Mouse (Mus musculus) mouse embryonic stem cell (cell line): Measurements from ENCODE around the gene Kcnb1.

Experiments
- in situ Hi-C, 2 experiments: fragments of 300-500 bp; cut with MboI; formaldehyde crosslinking; loops; 1 replicate in 1 of 2; 3 replicates in 1 of 2; pipeline ENCODE4 v1.14.3; 2019 to 2020; ENCODE audit warnings: low sequenced_read_pairs in 2 of 2, low pct_unique_long_range_greater_than_20kb in 1 of 2, mixed read lengths in 1 of 2; ENCODE audit not compliant: unreplicated experiment in 1 of 2

Gene Kcnb1

GRCm38 (mm10) chr2:167181096-167181495 lies 8.9 kb downstream of the Kcnb1 start:
- in situ Hi-C loops: no loop called here

- in situ Hi-C loops: no loop called here
These were observed 10.7 kb downstream of the Kcnb1 start for GRCm38 (mm10) chr2:167179301-167179700.

DNA sequence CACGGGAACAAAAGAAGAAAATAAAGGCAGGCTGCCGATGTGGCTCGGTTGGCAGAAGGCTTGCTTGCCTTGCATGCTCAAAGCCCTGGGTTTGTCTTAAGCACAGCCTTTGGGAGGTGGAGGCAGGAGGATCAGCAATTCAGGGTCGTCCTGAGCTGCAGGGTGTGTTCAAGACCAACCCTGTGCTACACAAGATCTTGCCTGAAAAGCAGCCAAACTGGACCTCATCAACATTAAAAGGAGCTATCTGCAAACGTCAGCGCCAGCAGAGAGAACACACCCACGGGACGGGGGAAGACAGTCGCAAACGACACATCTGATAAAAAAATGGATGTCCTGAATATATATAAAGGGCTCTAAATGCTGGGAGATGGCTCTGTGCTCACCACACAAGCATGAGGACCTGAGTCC lies 12.7 kb downstream of the Kcnb1 start:
- in situ Hi-C loops: no loop called here

- in situ Hi-C loops: no loop called here
These were observed 14.7 kb downstream of the Kcnb1 start for GRCm38 (mm10) chr2:167175284-167175683.

DNA sequence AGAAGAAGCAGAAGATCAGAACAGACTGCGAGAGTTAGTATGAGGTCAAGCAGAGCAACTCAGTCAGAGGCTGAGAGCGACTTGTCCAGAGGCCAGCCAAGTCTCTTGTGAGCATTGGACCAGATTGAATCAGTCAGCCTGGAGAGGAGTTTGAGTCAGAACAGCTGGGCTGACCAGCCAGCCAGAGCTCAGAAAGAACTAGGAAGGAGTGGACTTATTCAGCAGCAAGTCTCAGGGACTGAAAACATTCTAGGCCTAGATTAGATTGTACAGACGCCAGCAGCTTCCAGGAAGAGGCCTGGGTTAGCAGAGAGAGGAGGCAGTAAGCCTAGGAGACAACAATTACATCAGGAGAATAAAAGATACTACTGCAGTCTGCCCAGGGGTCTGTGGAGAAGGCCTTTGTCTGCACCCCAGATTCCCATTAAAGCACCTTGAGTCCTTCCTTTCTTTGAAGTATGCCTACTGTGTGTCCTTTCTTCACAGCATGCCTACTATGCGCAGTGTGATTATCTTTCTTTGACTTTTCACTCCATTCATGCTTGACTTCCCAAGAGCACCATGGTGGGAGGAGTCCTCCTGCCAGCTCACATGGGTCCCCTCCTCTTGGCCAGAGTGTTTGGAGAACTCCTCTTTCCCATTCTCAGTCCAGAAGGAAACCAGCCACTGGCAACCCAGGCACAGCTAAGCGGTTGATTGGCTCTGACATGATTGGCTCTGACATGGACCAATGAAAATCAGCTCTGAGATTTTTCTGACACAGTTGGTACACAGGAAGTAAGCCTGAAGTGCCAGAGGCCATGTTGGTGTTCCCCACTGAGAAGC lies 16.7 kb downstream of the Kcnb1 start:
- in situ Hi-C loops: no loop called here

- in situ Hi-C loops: no loop called here
These were observed 22.3 kb downstream of the Kcnb1 start for GRCm38 (mm10) chr2:167167515-167168212.

- in situ Hi-C loops: no loop called here
These were observed 26.4 kb downstream of the Kcnb1 start for GRCm38 (mm10) chr2:167163600-167163999.

DNA sequence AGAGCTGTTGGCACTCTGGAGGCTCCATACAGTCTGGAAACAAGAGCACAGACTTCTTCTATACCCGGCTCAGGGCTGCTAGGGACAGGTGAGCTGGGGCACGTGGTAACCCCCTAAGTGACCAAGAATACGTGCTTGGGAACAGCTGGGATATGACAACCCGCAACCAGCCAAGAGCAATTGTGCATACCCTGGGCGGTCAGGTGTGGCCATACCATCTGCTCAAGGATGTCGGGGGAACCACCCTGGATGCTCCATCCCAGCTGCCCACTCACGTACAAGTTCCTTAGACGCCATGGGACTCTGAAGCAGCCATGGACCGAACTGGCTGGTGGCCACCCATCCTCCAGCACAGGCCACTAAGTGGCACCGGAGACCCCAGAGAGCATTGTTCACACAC lies 26.8 kb downstream of the Kcnb1 start:
- in situ Hi-C loops: no loop called here

- in situ Hi-C loops: no loop called here
These were observed 27.4 kb downstream of the Kcnb1 start for GRCm38 (mm10) chr2:167162516-167163021.

DNA sequence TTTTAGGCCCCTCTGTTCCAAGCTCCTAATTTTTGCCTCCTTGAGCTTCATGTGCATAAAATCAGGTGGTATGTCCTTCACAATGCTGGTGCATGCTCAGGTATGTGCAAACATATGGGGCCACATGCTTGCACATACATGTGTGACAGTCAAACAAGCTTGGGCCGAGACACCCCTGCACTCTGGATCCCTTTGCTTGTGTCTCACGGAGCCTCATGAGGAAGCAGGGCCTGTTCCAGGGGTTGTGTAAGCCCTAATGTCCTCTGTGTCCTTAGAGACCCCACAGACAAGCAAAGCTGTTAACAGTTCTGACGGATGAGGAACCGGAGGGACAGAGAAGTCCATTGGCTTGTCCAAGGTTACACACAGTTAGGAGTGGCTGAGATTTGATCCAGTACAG lies 30.2 kb downstream of the Kcnb1 start:
- in situ Hi-C loops: no loop called here

DNA sequence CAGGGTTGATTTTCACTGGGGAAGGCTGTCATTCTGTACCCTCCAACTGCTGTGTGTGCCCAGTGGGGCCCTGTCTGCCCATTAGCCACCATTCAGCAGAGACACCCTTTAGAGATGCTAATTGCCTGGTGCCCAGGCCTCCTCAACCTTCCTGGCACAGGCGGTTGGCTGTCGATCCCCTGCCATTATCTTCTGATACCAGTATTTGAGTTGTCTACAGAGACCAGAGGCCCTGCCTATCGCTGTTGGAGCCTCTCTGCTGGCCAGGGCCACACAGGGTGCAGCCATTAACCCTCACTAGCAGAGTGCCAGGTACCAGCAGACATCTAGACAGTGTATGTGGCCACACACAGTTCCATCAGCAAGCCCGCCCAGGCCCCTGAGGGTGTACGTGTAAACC lies 31.2 kb downstream of the Kcnb1 start:
- in situ Hi-C loops: no loop called here

DNA sequence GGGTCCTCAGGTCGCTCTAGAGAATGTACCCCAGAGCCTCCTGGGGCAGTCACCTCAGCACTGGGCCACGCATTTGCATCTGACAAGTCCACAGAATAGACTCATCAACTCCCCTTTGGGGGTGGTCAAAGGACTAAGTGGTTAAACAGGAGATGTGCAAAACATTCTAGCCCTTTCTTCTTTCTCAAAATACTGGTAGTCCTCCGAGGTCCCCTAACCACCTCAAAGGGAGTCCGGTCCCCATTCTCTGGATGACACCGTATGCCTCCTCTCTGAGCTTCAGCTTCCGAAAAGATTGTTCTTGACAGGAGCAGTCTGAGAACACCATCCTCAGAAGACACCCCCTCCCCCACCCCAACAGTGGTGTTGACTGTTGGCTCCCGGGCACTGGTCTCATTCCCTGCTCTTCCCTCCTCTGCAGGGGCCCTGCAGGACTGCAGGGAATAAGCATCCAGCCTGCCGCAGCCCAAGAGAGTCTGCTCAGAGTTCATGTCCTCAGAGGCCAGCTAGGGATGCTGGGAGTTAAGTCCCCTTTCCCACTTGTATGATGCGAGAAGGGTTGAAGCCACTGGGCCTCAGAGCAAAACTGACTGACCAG lies 33.7 kb downstream of the Kcnb1 start:
- in situ Hi-C loops: no loop called here

DNA sequence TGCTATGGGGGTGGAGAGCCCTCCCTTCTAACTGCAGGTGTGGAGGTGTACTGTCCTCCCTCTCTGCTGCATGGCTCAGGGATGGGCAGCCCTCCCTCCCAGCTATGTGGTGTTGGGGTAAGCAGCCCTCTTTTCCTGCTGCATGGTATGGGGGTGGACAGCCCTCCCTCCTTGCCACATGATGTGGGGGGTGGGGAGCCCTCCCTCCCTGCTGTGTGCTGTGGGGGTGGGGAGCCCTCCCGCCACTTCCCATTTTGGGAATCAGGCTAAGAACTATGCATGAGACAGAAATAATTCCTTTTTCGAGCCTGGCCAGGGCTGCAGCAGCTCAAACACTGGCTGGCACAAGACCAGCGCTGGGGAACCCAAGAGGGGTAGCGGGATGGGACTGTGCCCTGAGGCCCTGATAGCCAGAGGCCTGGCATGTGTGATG lies 34.4 kb downstream of the Kcnb1 start:
- in situ Hi-C loops: no loop called here

GRCm38 (mm10) chr2:167150880-167151279 lies 39.1 kb downstream of the Kcnb1 start:
- in situ Hi-C loops: no loop called here

GRCm38 (mm10) chr2:167150135-167150534 lies 39.8 kb downstream of the Kcnb1 start:
- in situ Hi-C loops: no loop called here

- in situ Hi-C loops: no loop called here
These were observed 40.9 kb downstream of the Kcnb1 start for GRCm38 (mm10) chr2:167149035-167149434.

DNA sequence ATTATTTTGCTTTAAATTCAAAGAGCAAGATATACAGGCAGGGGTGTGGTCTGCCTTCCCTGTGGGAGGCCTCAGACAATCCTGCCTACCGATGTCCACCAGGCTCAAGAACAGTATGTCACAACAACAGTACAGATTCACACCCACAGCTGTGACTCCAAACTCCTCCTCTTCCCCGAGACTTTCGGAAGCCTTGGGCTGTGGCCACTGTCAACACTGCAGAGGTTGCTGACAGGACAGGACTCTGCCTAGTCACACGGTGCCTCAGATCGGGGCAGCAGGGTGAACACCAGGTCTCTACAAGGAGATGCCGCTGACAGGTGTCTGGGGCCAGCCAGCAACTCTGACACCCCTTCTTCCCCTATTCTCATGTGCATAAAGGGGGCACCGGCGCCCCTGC lies 42.2 kb downstream of the Kcnb1 start:
- in situ Hi-C loops: no loop called here

DNA sequence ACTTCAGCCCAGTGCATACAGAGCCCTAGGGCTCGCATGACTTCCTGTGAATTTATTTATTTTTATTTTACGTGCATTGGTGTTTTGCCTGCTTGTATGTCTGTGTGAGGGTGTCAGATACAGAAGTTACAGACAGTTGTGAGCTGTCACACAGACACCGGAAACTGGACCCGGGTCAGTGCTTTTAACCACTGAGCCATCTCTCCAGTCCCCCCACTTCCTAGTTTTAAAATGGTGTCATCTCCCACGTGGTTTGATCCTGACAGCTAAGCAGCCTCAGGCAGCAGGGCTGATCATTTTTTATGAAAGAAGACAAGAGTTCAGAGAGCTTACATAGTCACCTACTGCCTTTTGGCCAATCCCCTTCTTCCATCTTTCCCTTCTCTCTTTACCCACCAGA lies 44.1 kb downstream of the Kcnb1 start:
- in situ Hi-C loops: no loop called here
